Mouse (Mus musculus): ENCODE results near the gene Atp6v0a2. TPM values are rescaled to one million over a fixed set of nuclear protein-coding genes. Genes with fewer than 3 reads are reported as not detected.
A peak's percentile ranks its signal among the peaks of the same experiment; 100 is the strongest.
"Not testable (repeated sequence)": the region's sequence is repeated elsewhere in the genome, so short reads cannot be mapped to it uniquely, and the experiment has no call there.

The Atp6v0a2 gene
- total RNA-seq (2021): 10 to 100 TPM; 77.5 to 90.9 TPM
- long read RNA-seq, experiment 1, full-length matches to known transcripts: 78 of 93 reads
- long read RNA-seq, experiment 1, partial matches to known transcripts: 4 of 93 reads
- long read RNA-seq, experiment 1, other reads (novel, unspliced or antisense): 11 of 93 reads
- long read RNA-seq, experiment 2, full-length matches to known transcripts: 181 of 231 reads
- long read RNA-seq, experiment 2, partial matches to known transcripts: 19 of 231 reads
- long read RNA-seq, experiment 2, other reads (novel, unspliced or antisense): 31 of 231 reads

- peak; percentile 95 for DNase-seq (ENCODE audit: low spot score in 2 of 2)
Measured at GRCm38 (mm10) chr5:124628448-124629363, at the start of gene Atp6v0a2. TSS of gene Atp6v0a2 (plus strand) at chr5:124628576.

DNA sequence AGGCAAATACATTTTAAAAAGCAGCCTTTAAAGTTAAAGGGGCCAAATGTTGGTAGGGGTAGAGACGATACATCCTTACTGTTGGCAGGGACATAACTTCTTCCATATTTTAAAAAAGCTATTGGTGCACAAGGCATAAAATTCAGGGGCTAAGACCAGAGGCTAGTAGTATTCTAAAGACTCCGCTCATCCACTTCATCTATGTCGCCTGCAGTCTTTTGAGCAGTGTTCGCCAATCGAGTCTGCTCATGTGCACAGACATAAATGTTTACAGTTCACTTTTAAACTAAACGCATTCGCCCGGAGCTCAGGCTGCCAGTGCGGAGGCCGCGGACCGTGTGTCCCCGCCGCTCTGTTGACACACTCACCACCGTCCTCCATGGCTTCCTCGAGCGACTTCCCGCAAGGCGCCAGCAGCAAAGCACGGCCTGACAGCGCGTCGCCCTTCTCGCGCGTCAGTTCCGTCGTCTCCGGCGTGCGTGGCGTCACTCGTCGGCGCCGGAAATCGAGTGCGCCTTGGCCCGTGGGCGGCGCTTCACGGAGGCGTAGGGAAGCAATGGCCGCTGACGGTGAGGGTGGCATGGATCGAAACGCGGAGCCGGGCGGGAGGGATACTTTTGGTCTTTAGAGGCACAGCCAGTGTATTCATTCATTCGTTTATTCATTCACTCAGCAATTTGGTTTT lies 49.6 kb upstream of the Atp6v0a2 start, which contains the start of the genes Eif2b1 and Gtf2h3:
Gene Eif2b1, minus strand, starts transcription at position 499 of the 685 bp plus-strand sequence.
Gene Gtf2h3, plus strand, starts transcription at position 508 of the 685 bp plus-strand sequence.
- DNase-seq (ENCODE audit: low spot score in 2 of 2): peak; percentile 96 to 97

DNA sequence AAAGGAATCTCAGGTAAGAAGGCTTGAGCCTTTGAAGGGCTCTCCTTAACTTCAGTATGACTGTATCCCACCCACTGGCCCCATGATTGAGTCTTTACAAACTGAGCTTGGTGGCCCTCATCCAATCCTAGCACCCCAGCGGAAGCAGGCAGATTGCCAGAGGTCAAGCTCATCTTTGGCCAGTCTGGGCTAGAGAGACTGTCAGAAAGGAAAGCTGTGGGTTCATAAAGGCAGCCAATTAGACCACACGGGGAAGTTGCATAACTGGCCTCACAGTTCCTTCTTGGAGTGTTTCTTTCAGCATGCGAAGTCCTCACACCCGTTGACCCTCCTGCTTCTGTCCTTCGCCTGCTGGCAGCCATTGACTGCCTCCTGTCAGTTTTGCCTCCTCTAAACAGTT lies 45.9 kb upstream of the Atp6v0a2 start:
- no peak for DNase-seq (ENCODE audit: low spot score in 2 of 2)

GRCm38 (mm10) chr5:124592768-124593167 lies 35.6 kb upstream of the Atp6v0a2 start:
- no peak for DNase-seq (ENCODE audit: low spot score in 2 of 2)

- DNase-seq (ENCODE audit: low spot score in 2 of 2): peak; percentile 72 to 81
Measured at GRCm38 (mm10) chr5:124598224-124599174, 29.9 kb upstream of the Atp6v0a2 start.

DNA sequence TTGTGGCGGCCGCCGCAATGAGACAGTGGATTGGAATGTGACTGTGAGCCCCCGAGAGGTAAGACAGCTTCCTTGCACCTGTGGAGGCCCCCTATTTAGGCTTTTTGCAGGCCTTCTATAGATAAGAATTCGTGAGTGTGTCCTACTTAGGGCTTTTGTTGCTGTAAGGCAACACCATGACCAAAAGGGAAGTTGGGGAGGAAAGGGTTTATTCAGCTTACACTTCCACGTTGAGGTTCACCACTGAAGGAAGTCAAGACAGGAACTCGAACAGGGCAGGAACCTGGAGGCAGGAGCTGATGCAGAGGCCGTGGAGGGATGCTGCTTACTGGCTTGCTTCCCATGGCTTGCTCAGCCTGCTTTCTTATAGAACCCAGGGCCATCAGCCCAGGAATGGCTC lies 28.6 kb upstream of the Atp6v0a2 start:
- DNase-seq (ENCODE audit: low spot score in 2 of 2): not testable (repeated sequence)

DNA sequence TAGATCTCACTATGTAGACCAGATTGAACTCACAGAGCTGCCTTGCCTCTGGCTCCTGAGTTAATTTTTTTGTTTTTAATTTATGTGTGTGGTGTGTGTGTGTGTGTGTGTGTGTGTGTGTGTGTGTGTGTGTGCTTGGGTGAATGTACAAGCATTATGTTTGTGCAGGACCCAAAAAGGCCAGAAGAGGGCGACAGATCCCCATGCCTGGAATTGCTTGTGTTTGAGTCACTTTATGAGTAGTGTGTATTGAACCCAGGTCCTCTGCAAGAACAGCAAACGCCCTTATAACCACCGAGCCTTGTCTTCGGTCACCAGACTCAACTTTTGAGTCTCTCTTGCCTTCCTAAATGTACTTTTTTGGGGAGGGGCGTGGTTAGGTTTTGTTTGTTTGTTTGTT lies 26.0 kb upstream of the Atp6v0a2 start:
- DNase-seq (ENCODE audit: low spot score in 2 of 2): peak; percentile 67 to 68

DNA sequence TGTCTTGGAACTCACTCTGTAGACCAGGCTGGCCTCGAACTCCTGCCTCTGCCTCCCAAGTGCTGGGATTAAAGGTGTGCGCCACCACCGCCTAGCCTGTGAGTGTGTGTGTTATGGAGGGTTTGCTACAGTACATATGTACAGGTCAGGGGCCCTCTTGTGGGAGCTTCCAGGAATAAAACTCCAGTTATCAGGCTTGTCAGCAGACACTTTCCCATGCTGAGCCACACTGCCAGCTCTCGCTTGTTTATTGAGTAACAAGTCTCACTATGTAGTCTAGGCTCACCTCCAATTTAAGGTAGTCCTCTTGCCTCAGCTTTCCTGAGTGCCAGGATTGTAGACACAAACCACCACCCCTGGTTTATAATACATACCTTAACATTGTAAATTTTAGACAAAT lies 24.1 kb upstream of the Atp6v0a2 start:
- DNase-seq (ENCODE audit: low spot score in 2 of 2): no peak

- no peak for DNase-seq (ENCODE audit: low spot score in 2 of 2)
Measured at GRCm38 (mm10) chr5:124605041-124605622, 23.2 kb upstream of the Atp6v0a2 start.

DNA sequence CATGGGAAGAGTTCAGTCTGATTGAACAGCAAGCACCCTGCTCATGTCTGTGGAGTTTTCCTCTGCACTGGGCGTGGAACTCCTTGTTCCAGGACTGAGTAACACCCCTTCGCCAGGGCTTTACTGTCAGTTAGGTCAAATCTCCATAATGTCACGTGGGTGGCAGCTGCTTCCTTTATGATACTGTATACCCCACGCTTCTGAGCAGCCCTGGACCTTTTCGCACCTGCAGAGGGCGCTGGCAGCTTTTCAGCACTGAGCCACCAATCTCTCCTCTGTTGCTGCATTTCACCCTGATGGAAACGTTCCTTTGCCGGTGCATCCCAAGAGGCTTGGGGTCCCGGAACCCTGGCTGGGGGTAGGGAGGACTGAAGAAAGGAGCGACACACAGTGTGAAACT lies 17.4 kb upstream of the Atp6v0a2 start:
- no peak for DNase-seq (ENCODE audit: low spot score in 2 of 2)

GRCm38 (mm10) chr5:124614709-124615108 lies 13.7 kb upstream of the Atp6v0a2 start:
- no peak for DNase-seq (ENCODE audit: low spot score in 2 of 2)

DNA sequence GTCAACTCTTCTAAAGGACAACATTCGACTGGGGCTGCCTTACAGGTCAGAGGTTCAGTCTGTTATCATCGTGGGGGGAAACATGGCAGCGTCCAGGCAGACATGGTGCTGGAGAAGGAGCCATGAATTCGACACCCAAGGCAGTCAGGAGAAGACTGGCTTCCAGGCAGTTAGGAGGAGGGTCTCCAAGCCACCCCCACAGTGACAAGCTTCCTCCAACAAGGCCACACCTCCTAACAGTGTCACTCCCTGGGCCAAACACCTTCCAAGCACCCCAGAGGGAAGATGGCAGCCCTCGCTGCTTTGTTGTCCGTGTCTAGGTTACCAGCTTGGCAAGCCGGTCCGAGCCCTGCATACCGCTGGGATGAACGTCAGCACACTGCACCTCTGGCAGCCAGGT lies 9.7 kb upstream of the Atp6v0a2 start:
- no peak for DNase-seq (ENCODE audit: low spot score in 2 of 2)

DNA sequence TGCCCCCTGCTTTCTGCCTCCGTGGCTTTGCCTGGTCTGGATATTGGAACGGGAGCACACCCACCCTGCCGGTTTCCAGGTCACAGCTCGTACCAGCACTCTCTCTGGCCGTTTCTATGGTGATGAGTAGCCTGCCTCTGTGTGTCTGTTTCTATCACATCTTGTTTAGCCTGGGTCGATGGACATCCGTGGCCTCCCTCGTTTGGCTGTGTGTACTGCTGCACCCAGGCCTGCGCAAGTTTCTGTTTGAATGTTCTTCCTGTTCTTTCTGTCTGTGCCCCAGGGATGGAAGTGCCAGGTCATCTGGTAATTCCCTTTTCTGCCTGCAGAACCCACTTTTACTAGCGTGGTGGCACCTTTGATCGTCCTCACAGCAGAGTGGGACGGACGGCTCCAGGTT lies 7.0 kb upstream of the Atp6v0a2 start:
- no peak for DNase-seq (ENCODE audit: low spot score in 2 of 2)

GRCm38 (mm10) chr5:124622890-124623289 lies 5.5 kb upstream of the Atp6v0a2 start:
- peak; percentile 35 to 36 for DNase-seq (ENCODE audit: low spot score in 2 of 2)

GRCm38 (mm10) chr5:124624291-124624690 lies 4.1 kb upstream of the Atp6v0a2 start:
- DNase-seq (ENCODE audit: low spot score in 2 of 2): no peak

DNA sequence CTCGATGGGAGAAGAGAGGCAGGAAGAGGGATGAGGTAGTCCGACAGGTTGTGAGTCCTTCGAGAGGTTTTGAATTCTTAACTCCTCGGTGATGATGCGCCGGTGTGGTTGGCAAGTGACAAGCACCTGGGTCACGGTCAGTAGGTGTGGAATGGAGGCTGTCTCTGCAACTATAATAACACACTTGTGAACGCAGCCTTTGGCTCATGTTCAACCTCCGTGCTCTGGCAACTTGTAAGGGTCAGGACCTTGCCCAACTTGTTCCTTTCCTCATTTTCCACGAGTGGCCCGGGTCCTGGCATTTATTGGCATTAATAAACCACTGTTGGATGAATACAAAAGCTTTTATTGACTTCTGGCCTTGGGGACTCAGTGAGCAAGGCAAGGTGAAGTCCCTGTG lies 1.3 kb downstream of the Atp6v0a2 start:
- DNase-seq (ENCODE audit: low spot score in 2 of 2): no peak

GRCm38 (mm10) chr5:124631685-124632084 lies 3.3 kb downstream of the Atp6v0a2 start:
- no peak for DNase-seq (ENCODE audit: low spot score in 2 of 2)

GRCm38 (mm10) chr5:124632461-124632860 lies 4.1 kb downstream of the Atp6v0a2 start:
- DNase-seq (ENCODE audit: low spot score in 2 of 2): no peak

GRCm38 (mm10) chr5:124633425-124633824 lies 5.0 kb downstream of the Atp6v0a2 start:
- DNase-seq (ENCODE audit: low spot score in 2 of 2): no peak

DNA sequence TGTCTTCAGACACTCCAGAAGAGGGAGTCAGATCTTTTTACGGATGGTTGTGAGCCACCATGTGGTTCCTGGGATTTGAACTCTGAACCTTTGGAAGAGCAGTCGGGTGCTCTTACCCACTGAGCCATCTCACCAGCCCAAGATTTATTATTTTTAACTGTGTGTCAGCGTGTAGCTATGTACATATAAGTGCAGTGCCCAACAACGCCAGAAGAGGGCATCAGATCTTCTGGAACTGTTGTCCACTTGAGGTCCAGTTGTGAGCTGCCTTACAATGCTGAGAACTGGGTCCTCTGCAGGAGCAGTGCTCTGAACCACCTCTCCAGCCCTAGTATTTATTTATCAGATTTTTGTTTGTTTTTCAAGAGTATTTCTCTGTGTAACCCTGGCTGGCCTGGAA lies 6.7 kb downstream of the Atp6v0a2 start:
- DNase-seq (ENCODE audit: low spot score in 2 of 2): not testable (repeated sequence)

Measured in adrenal gland, adult 18-20 months (tissue).